Mouse (Mus musculus) heart, postnatal 14 days (tissue): Measurements from ENCODE around the gene Arhgap33. TPM values are rescaled to one million over a fixed set of nuclear protein-coding genes. Genes with fewer than 3 reads are reported as not detected.
"Not testable (repeated sequence)": the region's sequence is repeated elsewhere in the genome, so short reads cannot be mapped to it uniquely, and the experiment has no call there.

Experiments
- DNase-seq, 2 experiments: peaks; one replicate each; pipeline ENCODE4 v3.0.0; 2021 to 2022
- intact Hi-C: fragments of 180-260 bp; cut with DNase I; formaldehyde crosslinking; loops from one replicate; pipeline ENCODE4 v1.15.1; 2025
- microRNA-seq, 2 experiments: library from miRNA; unstranded; fragments of <30 nt; microRNA quantifications; one replicate each; pipeline ENCODE4 v1.2.0; 2021 to 2022
- total RNA-seq, 2 experiments: library from RNA; stranded (reverse); gene quantifications; 2 replicates each; pipeline ENCODE4 v1.2.3; 2021

Gene Arhgap33
- total RNA-seq, 2 experiments from 2014 or later, result 2.7 to 3.2 TPM

DNA sequence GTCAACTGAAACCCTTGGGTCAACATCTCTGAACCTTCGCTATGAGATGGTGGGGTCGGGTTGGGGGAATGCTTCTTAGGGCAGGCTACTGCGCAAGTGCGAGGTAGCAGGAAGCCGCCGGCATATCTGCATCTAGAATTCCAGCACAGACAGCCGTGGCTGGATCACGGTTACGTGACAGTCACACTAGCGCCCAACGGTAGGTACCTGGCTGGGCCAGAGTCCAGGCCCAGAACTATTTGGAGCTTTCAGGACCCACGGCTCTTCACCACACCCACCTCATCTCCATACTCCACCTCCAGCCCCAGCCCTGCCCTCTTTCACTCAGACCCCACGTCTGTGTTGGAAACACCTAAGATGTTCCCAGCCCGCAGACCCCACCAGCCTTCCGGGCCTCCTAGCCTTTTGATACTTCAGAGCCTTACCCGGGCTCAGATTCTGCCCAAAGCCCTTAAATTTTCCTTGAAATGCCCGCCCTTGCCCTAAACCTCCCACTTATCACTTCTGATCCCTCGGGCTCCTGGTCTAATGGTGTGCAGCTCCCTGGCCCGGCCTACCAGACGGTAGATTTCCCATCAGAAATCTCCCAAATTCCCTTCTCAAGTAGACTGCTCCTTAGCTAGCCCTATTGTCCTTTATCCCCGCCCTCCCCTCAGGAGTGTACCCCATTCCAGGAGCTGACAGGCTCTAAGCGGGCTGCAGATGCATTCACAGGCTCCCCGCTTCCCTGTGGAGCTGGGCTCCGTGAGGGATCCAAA, 19.7 kb downstream of the Arhgap33 start:
- DNase-seq, result no peak
- intact Hi-C loops, result no loop called here

DNA sequence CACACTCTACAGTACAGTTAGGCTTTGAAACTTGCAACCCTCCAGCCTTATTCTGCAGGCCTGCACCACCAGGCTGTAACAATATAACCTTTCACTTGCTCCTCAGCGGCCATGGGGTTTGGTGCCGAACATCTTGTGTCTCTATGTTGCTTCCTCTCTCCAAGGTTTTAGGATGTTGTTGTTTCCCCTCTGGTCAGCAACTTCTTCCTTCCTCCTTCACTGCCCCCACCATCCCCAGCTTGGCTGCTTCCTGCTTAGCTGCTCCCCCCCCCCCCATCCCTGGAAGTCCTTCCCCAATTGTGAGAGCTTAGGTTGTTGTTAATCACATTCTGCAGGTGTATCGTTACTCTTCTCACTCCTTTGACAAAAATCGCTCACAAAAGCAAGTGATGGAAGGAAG, 26.8 kb downstream of the Arhgap33 start:
- no peak for DNase-seq

DNA sequence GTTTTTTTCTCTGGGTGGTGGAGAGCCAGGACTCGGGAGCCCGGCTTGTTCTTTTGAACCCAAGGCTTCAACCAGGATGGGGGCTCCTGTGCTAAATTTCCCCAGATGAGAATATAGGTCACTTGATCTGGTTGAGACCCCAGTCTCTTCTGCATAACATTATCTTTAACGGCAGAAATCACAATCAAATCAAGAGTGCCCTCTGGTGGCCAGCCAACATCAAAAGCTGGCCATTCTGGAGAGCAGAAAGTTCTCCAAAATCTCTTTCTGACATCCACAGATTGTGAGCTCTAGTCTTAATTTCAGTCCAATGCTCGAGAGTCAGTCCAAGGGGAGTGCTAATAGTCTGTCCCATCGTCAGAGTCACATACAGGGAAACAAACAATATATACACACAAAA, 33.7 kb downstream of the Arhgap33 start:
- DNase-seq, intact Hi-C loops: not testable (repeated sequence)

More for the DNA sequence above, 26.8 kb downstream of the Arhgap33 start:
- intact Hi-C loops, result no loop called here

DNA sequence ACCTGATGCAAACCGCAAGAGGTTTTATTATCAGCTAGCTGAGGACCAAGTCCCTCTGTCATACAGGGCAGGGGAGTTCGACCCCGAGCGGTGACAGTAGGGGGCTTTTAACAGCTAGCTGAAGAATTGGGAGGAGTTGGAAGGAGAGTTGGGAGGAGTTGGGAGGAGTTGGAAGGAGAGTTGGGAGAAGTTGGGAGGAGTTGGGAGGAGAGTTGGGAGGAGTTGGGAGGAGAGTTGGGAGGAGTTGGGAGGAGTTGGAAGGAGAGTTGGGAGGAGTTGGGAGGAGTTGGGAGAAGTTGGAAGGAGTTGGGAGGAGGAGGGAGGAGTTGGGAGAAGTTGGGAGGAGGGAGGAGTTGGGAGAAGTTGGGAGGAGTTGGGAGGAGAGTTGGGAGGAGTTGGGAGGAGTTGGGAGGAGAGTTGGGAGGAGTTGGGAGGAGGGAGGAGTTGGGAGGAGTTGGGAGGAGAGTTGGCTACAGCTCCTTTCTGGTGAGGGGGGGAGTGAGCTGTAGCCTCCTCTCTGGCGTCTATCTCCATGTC, 39.3 kb downstream of the Arhgap33 start:
- intact Hi-C loops, DNase-seq: not testable (repeated sequence)

DNA sequence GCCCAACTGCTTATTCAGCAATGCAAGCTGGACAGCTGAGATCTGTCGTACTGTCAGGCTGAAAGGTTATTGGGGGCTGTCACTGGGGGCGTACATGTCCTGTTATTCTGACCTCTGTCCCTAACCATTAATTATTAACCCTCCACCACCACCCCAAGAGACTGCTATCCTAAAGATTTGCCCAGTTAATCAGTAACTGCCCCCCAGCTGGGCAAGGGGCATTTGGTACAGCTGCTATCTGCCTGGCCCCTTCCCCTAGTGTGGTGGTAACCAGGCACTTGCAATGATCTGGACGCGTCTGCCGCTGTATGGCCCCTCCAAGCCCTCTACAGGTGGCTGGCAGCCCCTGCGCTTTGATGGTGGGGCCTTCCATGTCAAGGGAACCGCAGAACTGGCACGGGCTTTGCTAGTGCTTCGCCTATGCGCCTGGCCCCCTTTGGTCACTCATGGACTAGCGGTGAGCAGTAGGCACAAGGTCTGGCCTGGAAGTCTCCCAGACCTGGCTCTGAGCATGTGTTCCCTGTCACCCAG, 41.4 kb downstream of the Arhgap33 start, which contains the start of gene Prodh2:
Gene Prodh2, plus strand, starts transcription at position 222 of the 531 bp plus-strand sequence.
- DNase-seq, result no peak
- intact Hi-C loops, result loop anchor here (2.0 to 5.0 kb wide), 3 partner anchors 51 to 121 kb away; partner anchors contain the start of genes Hspb6 and Proser3

DNA sequence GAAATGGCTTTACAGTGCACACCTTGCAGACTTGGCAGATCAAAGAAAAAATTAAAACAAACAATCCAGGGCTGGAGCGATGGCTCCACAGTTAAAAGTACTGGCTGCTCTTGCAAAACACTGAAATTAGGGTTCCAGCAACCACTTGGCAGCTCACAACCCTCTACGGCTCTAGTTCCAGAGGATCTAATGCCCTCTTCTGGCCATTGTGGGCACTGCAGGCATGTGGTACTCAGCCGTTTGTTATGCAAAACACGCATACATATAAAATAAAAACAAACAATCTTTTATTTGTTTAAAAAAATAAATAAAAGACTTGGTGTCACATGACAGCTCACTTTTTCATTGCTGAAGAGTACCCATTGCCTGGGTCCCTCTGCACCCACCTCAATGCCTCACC, 42.1 kb downstream of the Arhgap33 start:
- intact Hi-C loops, result loop anchor here (2.0 to 5.0 kb wide), 3 partner anchors 50 to 120 kb away; partner anchors contain the start of genes Hspb6 and Proser3
- peak; percentile 74 to 85 for DNase-seq

DNA sequence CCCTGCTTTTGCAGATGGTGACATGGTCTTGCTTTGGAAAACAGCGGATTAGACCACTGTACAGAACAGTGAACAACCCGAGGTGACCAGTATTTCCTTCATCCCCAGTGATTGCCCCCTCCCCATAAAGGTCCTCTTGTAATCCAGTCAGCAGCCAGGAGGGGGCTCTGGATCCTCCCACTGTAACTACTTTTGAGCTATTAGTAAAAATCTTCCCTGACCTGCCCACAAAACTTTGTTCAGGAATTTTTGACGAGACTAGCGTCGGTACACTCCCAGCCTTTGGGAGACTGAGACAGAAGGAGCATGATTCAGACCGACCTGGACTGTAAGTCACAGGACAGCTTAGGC, 43.9 kb downstream of the Arhgap33 start:
- no peak for DNase-seq
- intact Hi-C loops, result loop anchor here (5.0 kb wide), 2 partner anchors 49 to 61 kb away; partner anchors contain the start of genes Hspb6 and Proser3

DNA sequence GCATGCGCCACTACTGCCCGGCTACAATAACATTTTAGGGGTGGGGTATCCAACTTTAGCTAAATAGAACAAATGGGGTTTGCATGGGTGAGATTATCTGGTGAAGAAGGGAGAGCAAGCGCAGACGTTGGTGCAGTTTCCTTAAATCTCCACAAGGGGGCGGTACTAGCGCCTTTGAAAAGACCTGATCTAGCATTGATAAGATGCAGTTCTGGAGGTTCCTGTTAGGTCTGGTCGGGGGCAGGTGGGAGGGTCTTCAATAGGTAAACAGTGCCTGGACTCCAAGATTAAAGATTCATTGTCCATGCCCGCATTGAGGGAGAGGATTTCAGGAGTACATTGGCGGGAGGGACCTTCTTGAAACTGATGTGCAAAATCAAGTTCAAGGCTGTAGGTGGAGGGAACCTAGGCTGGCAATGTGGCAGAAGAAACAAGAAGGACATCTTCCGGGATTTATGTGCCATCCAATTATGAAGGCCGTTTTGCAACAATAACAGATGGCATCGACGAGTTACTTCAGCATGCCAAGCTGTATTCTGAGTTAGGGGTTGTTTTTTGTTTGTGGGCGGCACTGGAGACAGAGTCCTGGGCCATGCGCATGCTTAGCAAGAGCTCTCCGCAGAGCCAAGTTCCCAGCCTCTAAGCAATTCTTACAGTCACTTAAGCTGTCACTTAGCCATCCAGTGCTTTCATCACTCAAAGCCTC, 44.5 kb downstream of the Arhgap33 start:
- peak; percentile 15 to 38 for DNase-seq
- intact Hi-C loops, result loop anchor here (5.0 kb wide), 2 partner anchors 48 to 62 kb away; partner anchors contain the start of genes Hspb6 and Proser3

DNA sequence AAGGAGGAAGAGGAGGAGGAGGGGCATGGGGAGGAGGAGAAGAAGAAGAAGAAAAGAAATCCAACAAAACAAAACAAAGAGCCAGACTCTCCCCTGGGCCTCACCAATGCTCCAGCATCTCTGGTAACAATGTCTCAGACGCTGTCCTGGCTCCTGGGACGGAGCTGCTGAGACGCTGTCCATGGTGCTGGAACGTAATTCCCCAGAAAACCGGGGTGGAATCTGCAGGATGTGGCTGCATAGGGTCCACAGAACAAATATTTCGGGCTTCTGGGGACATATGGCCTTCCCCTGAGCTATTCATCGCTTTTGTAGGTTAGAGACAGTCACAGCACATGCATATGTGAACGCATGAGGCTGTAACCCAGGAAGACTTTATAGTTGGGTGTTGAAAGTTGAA, 50.6 kb downstream of the Arhgap33 start:
- intact Hi-C loops, result no loop called here
- DNase-seq, result peak; percentile 22 to 61

DNA sequence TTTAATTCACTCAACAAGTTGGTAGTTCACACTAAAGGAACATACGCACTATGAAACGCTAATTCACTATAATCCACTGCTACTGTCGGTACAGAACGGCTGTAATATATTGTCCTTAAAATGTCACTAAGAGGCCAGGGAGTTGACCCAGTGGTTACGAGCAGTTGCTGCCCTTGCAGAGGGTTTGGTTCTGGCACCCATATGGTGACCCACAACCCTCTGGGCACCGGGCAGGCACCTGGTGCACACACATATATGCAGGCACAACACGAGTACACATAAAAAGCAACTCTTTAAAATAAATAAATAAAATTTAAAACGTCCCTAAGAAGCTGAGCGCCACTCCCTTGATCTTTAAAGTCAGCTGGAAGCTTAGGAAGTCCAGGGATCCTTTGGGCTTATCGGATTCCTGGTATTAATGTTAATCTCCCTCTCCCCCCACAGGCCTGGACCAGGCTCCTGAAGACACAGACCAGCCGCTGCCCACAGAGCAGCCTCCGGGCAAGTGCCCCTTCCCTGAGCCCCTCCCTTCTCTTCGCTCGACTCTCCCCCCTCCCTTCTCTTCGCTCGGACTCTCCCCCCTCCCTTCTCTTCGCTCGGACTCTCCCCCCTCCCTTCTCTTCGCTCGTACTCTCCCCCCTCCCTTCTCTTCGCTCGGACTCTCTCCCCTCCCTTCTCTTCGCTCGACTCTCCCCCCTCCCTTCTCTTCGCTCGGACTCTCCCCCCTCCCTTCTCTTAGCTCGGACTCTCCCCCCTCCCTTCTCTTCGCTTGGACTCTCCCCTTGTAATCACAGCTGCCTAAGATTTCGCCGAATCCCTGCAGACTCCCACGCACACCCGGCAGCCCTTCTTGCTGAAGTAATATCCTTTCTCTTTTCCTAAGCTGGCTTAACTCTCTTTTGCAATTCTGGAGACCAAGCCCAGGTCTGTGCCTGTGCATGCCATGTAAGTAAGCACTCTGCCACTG, 57.2 kb downstream of the Arhgap33 start:
- DNase-seq, result peak in 1 of 2 experiments; percentile 10
- intact Hi-C loops, result no loop called here

DNA sequence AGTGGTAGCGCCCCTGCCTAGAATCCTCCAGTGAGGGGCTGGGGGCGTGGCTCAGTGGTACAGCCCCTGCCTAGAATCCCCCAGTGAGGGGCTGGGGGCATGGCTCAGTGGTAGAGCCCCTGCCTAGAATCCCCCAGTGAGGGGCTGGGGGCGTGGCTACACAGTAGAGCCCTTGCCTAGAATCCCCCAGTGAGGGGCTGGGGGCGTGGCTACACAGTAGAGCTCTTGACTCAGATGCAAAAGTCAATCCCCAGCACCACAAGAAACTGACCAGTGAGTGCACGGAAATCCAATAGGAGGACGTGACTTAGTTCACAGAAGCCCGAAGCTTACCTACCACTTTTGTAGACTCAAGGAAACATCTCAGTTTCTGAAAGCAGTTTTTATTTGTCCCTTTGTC, 58.7 kb downstream of the Arhgap33 start:
- intact Hi-C loops, DNase-seq: not testable (repeated sequence)

DNA sequence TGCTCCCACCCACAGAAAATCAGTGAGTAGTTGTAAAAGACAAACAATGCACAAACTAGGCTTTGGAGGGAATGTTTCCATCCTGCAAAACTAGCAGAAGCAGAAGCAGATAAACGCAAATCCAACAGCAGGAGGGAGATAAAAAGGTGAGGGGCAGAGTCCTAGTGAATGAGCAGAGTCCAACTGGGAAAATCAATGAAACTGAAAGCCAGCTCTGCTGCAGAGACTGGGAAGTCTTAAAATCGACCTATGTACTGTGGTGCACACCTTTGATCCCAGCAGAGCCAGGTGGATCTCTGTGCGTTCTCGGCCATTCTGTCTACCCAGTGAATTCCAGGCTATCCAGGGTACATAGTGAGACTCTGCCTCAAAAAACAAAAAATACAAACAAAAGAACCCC, 59.9 kb downstream of the Arhgap33 start:
- no peak for DNase-seq
- intact Hi-C loops, result loop anchor here (5.0 kb wide), 1 partner anchor 103 kb away; no protein-coding TSS in a partner anchor

DNA sequence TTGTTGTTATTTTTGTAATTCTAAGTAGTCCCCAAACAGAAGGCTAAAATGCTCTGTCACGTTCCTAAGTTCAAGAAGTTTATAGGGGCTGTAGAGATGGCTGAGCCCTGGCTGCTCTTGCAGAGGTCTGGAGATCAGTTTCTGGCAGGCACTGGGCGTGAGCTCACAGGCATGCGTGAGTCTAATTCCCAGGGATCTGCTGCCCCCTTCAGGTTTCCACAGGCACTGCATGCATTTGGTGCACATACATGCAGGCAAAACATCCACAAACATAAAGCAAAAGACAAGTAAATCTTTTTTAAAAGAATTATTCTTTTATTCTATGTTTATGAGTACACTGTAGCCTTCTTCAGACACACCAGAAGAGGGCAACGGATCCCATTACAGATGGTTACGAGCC, 62.4 kb downstream of the Arhgap33 start:
- intact Hi-C loops, result loop anchor here (5.0 kb wide), 1 partner anchor 100 kb away; no protein-coding TSS in a partner anchor
- peak; percentile 19 to 42 for DNase-seq

Small RNA genes within 50 kb of the gene (microRNA-seq; reads per million reads assigned to microRNA genes)
- gene Gm38670, result 0.36 to 4.3 reads per million in 2 experiments

Other genes with a start within 250 kb of the Arhgap33 start
- gene Clip3, start 243.3 kb downstream of the Arhgap33 start, total RNA-seq, result 10 to 100 TPM in 1 of 2 experiments, 1 to 10 TPM in 1; 7.0 to 14.1 TPM
- gene Alkbh6, start 226.3 kb downstream of the Arhgap33 start, total RNA-seq, result 10 to 100 TPM; 22.0 to 23.0 TPM
- gene Syne4, start 220.3 kb downstream of the Arhgap33 start, total RNA-seq, result 1 to 10 TPM; 1.4 to 1.8 TPM
- under 1 TPM; 0.85 to 0.88 TPM for gene E130208F15Rik, start 213.3 kb downstream of the Arhgap33 start, total RNA-seq
- 10 to 100 TPM; 12.1 to 12.8 TPM for gene Sdhaf1, start 211.2 kb downstream of the Arhgap33 start, total RNA-seq
- 1 to 10 TPM in 1 of 2 experiments, under 1 TPM in 1; 0.83 to 1.2 TPM for gene Lrfn3, start 172.3 kb downstream of the Arhgap33 start, total RNA-seq
- gene Tyrobp, start 121.3 kb downstream of the Arhgap33 start, total RNA-seq, result 10 to 100 TPM; 18.6 to 19.9 TPM
- gene Hcst, start 115.2 kb downstream of the Arhgap33 start, total RNA-seq, result 1 to 10 TPM; 1.2 to 1.3 TPM
- gene Nfkbid, start 113.3 kb downstream of the Arhgap33 start, total RNA-seq, result under 1 TPM; 0.67 to 0.71 TPM
- gene Aplp1, start 89.5 kb downstream of the Arhgap33 start, total RNA-seq, result 1 to 10 TPM; 4.0 to 4.4 TPM
- not detected for gene Kirrel2, start 77.4 kb downstream of the Arhgap33 start, total RNA-seq
- gene Nphs1, start 76.7 kb downstream of the Arhgap33 start, total RNA-seq, result not detected
- gene Prodh2, start 41.4 kb downstream of the Arhgap33 start, total RNA-seq, result not detected
- gene Hspb6, start 17.1 kb upstream of the Arhgap33 start, total RNA-seq, result 100 to 1,000 TPM; 425 to 488 TPM
- gene Proser3, start 17.2 kb upstream of the Arhgap33 start, total RNA-seq, result 1 to 10 TPM; 4.6 to 5.3 TPM
- 10 to 100 TPM; 14.4 to 16.4 TPM for gene Lin37, start 24.8 kb upstream of the Arhgap33 start, total RNA-seq
- gene U2af1l4, start 28.2 kb upstream of the Arhgap33 start, total RNA-seq, result 10 to 100 TPM; 63.8 to 65.6 TPM
- gene Gm49396, start 28.3 kb upstream of the Arhgap33 start, total RNA-seq, result 1 to 10 TPM; 1.9 to 2.4 TPM
- gene Psenen, start 28.6 kb upstream of the Arhgap33 start, total RNA-seq, result 10 to 100 TPM; 66.3 to 67.3 TPM
- gene Igflr1, start 30.4 kb upstream of the Arhgap33 start, total RNA-seq, result 1 to 10 TPM; 1.9 to 2.5 TPM
- 10 to 100 TPM; 22.6 to 26.9 TPM for gene Kmt2b, start 53.7 kb upstream of the Arhgap33 start, total RNA-seq
- gene Zbtb32, start 63.8 kb upstream of the Arhgap33 start, total RNA-seq, result not detected
- gene Upk1a, start 77.8 kb upstream of the Arhgap33 start, total RNA-seq, result under 1 TPM; 0.34 to 0.38 TPM
- 1,000 to 10,000 TPM; 4,389 to 4,822 TPM for gene Cox6b1, start 91.1 kb upstream of the Arhgap33 start, total RNA-seq
- gene Etv2, start 100.8 kb upstream of the Arhgap33 start, total RNA-seq, result not detected
- gene Rbm42, start 115.3 kb upstream of the Arhgap33 start, total RNA-seq, result 10 to 100 TPM; 49.1 to 53.1 TPM
- gene Haus5, start 129.9 kb upstream of the Arhgap33 start, total RNA-seq, result 1 to 10 TPM; 4.7 to 4.8 TPM
- under 1 TPM in 1 of 2 experiments, not detected in 1; 0.43 TPM for gene Pmis2, start 136.5 kb upstream of the Arhgap33 start, total RNA-seq
- not detected for gene 2200002J24Rik, start 163.9 kb upstream of the Arhgap33 start, total RNA-seq
- gene Atp4a, start 177.1 kb upstream of the Arhgap33 start, total RNA-seq, result under 1 TPM in 1 of 2 experiments, not detected in 1; 0.15 TPM
- gene Tmem147, start 194.5 kb upstream of the Arhgap33 start, total RNA-seq, result 100 to 1,000 TPM; 238 to 243 TPM
- not detected for gene Gapdhs, start 208.6 kb upstream of the Arhgap33 start, total RNA-seq
- gene Sbsn, start 216.4 kb upstream of the Arhgap33 start, total RNA-seq, result 1 to 10 TPM; 4.3 to 5.5 TPM
- gene Dmkn, start 228.7 kb upstream of the Arhgap33 start, total RNA-seq, result 1 to 10 TPM; 4.8 to 7.0 TPM